Mouse (Mus musculus): ENCODE measurements around the gene Mrgprh.
"Not testable (repeated sequence)": the region's sequence is repeated elsewhere in the genome, so short reads cannot be mapped to it uniquely, and the experiment has no call there.

The Mrgprh gene

GRCm38 (mm10) chr17:12872275-12873028, 3.4 kb upstream of the Mrgprh start:
- no peak for DNase-seq

GRCm38 (mm10) chr17:12880178-12880577, 4.3 kb downstream of the Mrgprh start:
- DNase-seq = peak; percentile 80 to 81

GRCm38 (mm10) chr17:12881216-12881615, 5.4 kb downstream of the Mrgprh start:
- no peak for DNase-seq

GRCm38 (mm10) chr17:12886620-12887019, 10.8 kb downstream of the Mrgprh start:
- DNase-seq = no peak

- no peak for DNase-seq
Measured at GRCm38 (mm10) chr17:12887021-12887775, 11.4 kb downstream of the Mrgprh start.

- no peak for DNase-seq
Measured at GRCm38 (mm10) chr17:12891054-12891453, 15.2 kb downstream of the Mrgprh start.

GRCm38 (mm10) chr17:12892033-12892432, 16.2 kb downstream of the Mrgprh start:
- no peak for DNase-seq

- no peak for DNase-seq
Measured at GRCm38 (mm10) chr17:12897674-12898073, 21.8 kb downstream of the Mrgprh start.

- not testable (repeated sequence) for DNase-seq
Measured at GRCm38 (mm10) chr17:12898607-12899006, 22.8 kb downstream of the Mrgprh start.

- no peak for DNase-seq
Measured at GRCm38 (mm10) chr17:12902291-12902690, 26.5 kb downstream of the Mrgprh start.

GRCm38 (mm10) chr17:12903372-12904333, 27.8 kb downstream of the Mrgprh start:
- DNase-seq = peak; percentile 37 to 59

- DNase-seq = no peak
Measured at GRCm38 (mm10) chr17:12904349-12904748, 28.5 kb downstream of the Mrgprh start.

- DNase-seq = no peak
Measured at GRCm38 (mm10) chr17:12905810-12906209, 30.0 kb downstream of the Mrgprh start.

GRCm38 (mm10) chr17:12906436-12906835, 30.6 kb downstream of the Mrgprh start:
- no peak for DNase-seq

- no peak for DNase-seq
Measured at GRCm38 (mm10) chr17:12909361-12910280, 33.8 kb downstream of the Mrgprh start, which contains the start of gene Pnldc1. Gene Pnldc1, minus strand, starts transcription at chr17:12910230.

- DNase-seq = no peak
Measured at GRCm38 (mm10) chr17:12910391-12910790, 34.6 kb downstream of the Mrgprh start.

- DNase-seq = no peak
Measured at GRCm38 (mm10) chr17:12915488-12915880, 39.6 kb downstream of the Mrgprh start, which contains the start of gene Tcp1. Gene Tcp1, plus strand, starts transcription at chr17:12915701.

- DNase-seq = peak; percentile 100
Measured at GRCm38 (mm10) chr17:12915881-12916583, 40.2 kb downstream of the Mrgprh start, which contains the start of gene Mrpl18. Gene Mrpl18, minus strand, starts transcription at chr17:12916345.

GRCm38 (mm10) chr17:12916588-12917380, 41.0 kb downstream of the Mrgprh start:
- DNase-seq = peak in 1 of 2 experiments; percentile 46

- DNase-seq = no peak
Measured at GRCm38 (mm10) chr17:12921073-12921472, 45.2 kb downstream of the Mrgprh start.

All from lung, adult 18-20 months (tissue).